Mouse (Mus musculus) megakaryocyte progenitor cell, adult 5-6 weeks (primary cell): ENCODE data around the gene Mnd1. TPM values are rescaled to one million over a fixed set of nuclear protein-coding genes. Genes with fewer than 3 reads are reported as not detected.

Experiments used
- ATAC-seq: replicated peaks from 2 replicates; pipeline ENCODE4 v1.8.0; 2016; ENCODE audit warnings: mild to moderate bottlenecking, moderate TSS enrichment, inconsistent platforms; ENCODE audit not compliant: poor library complexity
- total RNA-seq, 2 experiments: library from RNA; stranded (forward) in 1 of 2; stranded (reverse) in 1 of 2; fragments of 157-497, 149-512 nt in 1 of 2; fragments of 200-1000 nt in 1 of 2; gene quantifications; 2 replicates each; pipeline versions ENCODE4 v1.2.3 to v1.2.4; 2015 to 2017

Gene Mnd1
- total RNA-seq, 2 experiments from 2014 or later, result 34.4 to 38.1 TPM

DNA sequence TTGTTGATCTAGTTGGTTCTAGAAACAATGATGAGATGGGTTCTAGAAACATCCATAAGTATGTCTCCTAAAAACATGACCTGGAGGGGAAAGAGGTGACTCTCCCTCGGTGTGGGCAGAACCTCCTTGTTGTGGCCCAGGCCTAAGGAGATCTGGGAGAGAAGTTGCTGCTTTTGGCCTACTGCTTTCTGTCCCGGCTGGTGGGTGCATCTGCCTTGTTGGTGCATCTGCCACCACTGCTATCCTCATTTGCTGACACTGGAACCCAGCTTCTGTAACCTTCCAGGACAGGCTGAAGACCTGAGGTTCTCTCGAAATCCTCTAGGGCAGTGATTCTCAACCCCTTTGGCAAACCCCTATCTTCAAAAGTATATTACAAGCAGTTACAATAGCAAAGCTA, 9.8 kb upstream of the Mnd1 start:
- no peak for ATAC-seq

DNA sequence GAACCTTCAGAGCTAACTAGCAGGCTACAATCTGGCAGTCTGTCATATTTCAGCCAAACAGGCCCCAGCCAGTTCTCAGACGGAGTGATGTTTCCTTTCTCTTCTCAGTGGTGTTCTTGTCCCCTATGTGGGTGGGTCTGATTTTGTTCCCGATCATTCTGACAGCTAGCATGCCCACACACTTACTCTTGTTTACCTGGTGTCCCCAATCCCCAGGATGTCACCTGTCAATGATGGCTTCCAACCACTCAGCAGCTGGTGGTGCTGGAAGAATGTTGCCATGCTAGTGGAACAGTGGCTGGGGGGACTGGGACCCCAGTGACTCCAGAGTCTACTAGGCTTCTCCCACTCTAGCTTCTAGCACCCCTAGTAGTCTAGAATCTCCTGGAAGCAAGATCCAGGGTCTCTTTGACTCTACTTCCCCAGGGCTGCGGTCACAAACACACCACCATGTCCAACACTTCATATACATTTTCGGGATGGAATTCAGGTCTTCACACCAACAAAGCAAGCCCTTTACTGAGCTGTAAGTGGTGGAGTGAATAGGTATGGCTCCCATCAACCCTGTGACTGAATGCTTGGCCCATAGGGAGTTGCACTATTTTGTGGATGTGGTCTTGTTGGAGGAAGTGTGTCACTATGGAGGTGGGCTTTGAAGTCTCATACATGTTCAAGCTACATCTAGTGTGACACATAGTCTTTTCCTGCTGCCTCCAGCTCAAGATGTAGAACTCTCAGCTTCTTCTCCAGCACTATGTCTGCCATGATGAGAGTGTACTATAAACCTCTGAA, 2.2 kb upstream of the Mnd1 start:
- no peak for ATAC-seq

GRCm38 (mm10) chr3:84157011-84157410, 1.4 kb upstream of the Mnd1 start:
- no peak for ATAC-seq

DNA sequence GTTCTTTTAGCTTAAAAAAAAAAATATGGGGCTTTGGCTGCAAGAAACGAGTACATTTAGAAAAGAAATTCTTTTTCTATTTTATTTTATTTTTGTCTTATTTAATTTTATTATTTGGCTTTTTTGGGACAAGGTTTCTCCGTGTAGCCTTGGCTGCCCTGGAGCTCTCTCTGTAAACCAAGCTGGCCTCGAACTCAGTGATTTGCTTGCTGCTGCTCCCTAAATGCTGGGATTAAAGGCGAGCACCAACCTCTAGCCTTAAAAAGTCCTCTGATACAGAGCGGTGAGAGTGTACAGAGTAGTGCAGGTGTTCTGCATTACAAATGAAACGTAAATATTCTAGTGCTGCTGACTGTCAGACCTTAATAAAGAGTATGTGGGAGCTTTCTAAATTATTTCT, 519 bp upstream of the Mnd1 start:
- ATAC-seq, result no peak

DNA sequence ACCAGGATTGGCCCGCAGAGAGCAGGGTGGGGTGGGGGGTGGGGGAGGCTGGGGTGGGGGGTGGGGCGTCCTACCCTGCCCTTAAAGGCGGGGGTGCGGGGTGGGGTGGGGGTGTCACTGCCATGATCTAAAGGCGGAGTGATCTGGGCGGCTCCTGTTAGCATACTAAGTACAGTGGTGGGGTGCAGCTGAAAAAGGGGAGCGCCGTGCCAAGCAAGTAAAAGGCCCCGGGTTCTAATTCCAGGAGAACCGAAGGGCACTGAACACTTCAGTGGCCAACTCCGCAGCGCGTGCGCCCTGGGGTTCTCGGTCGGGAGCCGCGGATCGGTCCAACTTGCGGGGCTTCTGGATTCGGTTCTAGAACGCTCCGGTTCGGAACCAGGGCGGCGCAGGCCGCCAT, 440 bp downstream of the Mnd1 start:
- peak; percentile 43 for ATAC-seq

DNA sequence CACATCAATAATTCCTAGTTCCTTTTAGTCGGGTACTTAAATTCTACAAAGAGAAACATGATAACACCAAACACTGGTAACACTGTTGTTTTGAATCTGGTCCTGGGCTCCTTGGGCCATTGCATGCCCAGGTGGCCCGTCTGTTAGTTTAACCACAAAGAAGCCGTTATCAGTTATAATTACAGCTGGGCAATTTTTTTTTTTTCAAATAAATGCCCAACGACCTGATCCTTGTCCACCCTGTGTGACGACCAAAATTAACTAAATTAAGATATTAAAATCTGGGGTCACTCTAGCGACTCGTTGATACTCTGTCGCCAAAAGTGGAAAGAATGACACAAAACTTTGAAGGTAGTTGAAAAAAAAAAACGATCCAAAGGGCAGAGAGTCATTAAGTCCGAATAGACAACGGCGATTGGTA, 855 bp downstream of the Mnd1 start:
- peak; percentile 29 for ATAC-seq

DNA sequence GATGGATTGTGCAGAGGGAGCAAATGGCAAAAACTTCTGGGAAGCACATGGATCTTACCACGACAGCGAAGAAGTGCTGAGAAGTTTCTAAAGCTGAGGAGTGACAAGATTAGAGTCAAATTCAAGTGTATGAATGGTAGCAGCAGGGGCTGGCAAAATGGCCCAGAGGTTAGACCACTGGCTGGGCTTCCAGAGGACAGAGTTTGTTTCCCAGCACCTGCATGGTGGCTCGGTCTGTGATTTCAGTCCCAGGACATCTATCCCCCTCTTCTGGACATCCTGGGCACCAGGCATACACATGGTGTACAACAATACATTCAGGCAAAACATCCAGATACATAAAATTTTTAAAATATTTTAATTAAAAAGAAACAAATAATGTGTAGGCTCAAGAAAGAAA, 5.8 kb downstream of the Mnd1 start:
- ATAC-seq, result no peak

DNA sequence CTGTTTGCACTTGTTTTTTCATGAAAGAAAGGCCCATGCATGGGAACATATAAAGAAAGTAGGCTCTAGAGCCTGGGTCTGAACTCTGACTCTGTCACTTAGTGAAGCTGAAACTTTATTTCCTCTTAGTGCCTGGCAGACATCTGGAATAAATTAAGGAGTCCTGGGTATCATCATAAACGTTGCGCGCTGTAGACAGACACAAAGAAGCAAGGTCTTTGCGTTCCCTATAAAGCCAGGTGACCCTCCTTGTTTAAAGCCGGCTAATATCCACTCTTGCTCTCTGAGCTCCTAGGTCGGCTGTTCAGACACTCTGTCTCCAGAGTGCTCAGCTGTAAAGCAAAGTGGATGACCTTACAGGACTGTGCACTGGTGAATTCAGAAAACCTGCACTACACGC, 14.6 kb downstream of the Mnd1 start:
- no peak for ATAC-seq

- peak; percentile 40; the same call in 1 of the 2 replicates for ATAC-seq
Measured at GRCm38 (mm10) chr3:84136509-84136908, 19.1 kb downstream of the Mnd1 start.

- peak; percentile 5; the same call in 1 of the 2 replicates for ATAC-seq
Measured at GRCm38 (mm10) chr3:84135933-84136332, 19.7 kb downstream of the Mnd1 start.

DNA sequence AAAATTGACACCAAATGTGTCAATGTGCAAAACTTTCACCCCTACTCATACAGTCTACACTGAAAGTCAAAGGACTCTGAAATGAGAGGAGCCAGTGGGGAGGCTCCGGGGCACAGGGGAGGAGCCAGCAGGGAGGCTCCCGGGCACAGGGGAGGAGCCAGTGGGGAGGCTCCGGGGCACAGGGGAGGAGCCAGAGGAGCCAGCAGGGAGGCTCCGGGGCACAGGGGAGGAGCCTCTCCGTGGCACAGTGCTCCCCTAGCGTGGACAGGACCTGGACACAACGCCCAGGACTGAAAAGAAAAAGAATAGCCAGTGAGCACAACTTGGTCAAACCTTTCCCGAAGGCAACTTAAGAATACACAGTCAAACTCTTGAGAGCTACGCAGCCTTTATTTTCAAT, 20.2 kb downstream of the Mnd1 start:
- ATAC-seq, result peak; percentile 100

- no peak for ATAC-seq
Measured at GRCm38 (mm10) chr3:84131369-84131768, 24.2 kb downstream of the Mnd1 start.

DNA sequence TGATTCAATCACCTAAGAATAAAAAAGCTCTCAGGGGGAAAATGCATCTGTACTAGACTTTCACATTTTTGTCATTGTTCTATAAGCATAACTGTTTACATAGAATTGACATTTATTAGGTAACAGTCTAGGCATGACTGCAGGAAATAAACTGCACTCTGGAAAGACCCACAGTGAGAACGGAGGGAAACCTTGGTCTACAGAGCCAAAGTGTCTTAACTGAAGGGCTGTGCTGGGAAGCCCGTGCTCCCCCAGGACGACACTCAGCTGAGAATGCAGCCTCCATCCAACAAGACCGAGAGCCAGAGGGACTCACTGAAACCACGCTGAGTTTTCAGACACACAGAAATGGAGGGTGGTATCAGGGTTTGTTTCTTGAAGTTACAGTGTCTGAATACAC, 24.8 kb downstream of the Mnd1 start:
- no peak for ATAC-seq

DNA sequence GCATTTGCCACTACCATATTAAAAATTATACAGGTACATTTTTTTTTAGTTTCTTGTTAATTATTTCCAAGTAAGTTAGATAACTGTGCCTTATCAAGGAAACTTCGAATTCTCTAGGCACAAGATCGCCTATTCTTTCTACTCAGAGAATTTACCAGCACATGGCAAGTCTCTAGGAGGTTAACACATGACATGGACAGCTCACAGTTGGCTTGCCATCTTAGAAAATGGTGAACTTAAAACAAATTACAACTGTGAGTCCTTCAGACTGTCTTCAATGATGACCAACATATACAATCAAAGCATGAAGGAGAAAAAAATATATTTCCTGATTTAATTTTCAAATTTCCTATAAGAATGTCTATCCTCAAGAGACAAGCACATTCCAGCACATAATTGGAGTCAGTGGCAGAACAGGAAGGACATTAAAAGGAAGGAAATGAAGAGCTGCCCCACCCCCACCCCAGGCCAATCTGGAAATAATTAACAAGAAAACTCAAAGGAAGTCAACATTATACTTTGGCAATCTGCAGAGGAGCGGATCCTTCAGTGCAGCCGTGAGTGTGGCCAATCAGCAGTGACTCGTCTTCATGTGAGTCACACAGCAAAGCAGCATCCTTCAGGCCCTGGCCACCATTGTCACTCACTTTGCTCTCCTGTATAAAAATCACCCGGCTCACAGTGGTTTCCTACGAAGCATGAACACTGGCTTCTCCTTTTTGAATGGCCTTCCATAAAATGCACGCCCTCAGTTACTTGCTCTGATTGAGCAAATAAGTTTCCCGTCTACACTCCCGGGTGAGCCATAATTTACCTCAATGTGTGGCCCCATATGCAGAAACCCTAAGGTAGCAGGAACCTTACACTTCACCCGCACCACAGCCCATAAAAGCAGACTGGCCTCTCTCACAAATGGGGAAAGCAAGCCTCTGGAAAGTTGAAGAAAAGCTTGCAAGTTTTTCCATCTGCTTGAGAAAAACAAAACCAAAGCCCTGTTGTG, 26.4 kb downstream of the Mnd1 start:
- peak; percentile 30; the same call in 1 of the 2 replicates for ATAC-seq

- no peak for ATAC-seq
Measured at GRCm38 (mm10) chr3:84127431-84127830, 28.2 kb downstream of the Mnd1 start.

DNA sequence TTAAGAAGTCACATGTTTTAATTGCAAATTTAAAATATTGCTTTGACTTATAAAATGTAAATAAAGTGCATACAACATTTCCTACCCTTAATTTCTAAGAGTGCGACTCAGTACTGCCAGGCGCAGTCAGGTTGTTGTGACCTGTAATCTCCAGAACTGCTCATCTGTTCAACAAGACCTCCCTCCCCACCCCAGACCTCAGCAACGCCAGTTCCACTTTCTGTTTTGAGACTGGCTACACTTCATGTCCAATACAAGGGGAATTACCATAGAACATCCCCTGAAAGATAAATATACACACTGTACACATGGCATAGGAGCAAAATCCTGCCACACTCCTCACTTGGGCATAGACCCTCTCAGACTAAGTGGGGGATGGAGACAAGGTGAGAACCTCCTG, 28.9 kb downstream of the Mnd1 start:
- ATAC-seq, result 0 out of 2 replicates have a peak, but pooled peaks have one; percentile 25

- ATAC-seq, result peak; percentile 68
Measured at GRCm38 (mm10) chr3:84125704-84126289, 29.8 kb downstream of the Mnd1 start.

GRCm38 (mm10) chr3:84123461-84123860, 32.1 kb downstream of the Mnd1 start:
- ATAC-seq, result peak; percentile 66

- ATAC-seq, result no peak
Measured at GRCm38 (mm10) chr3:84118718-84119117, 36.9 kb downstream of the Mnd1 start.

- no peak for ATAC-seq
Measured at GRCm38 (mm10) chr3:84118178-84118577, 37.4 kb downstream of the Mnd1 start.

- ATAC-seq, result no peak
Measured at GRCm38 (mm10) chr3:84108614-84109013, 47.0 kb downstream of the Mnd1 start.
